Mouse (Mus musculus) heart, embryonic 10.5 days (tissue): ENCODE data around the gene Olfr223. TPM values are rescaled to one million over a fixed set of nuclear protein-coding genes. Genes with fewer than 3 reads are reported as not detected.

ENCODE experiments used
- polyA plus RNA-seq: library from polyadenylated mRNA; unstranded; fragments of >200 nt; fragmentation: Nextera tagmentation; extraction: Ambion mirVana; gene quantifications from 2 replicates; pipeline ENCODE4 v1.2.1, GENCODE M21; 2016

The Olfr223 gene
- polyA plus RNA-seq, 1 experiment from 2014 or later, result not detected

Other genes with a start within 250 kb of the Olfr223 start
- not detected in 2 replicates for gene Prss38, start 217.6 kb downstream of the Olfr223 start, polyA plus RNA-seq
- 14.5 and 15.3 TPM in 2 replicates for gene Jmjd4, start 143.2 kb downstream of the Olfr223 start, polyA plus RNA-seq
- 120 and 123 TPM in 2 replicates for gene Snap47, start 142.1 kb downstream of the Olfr223 start, polyA plus RNA-seq
- 5.2 and 5.9 TPM in 2 replicates for gene Zfp867, start 120.8 kb downstream of the Olfr223 start, polyA plus RNA-seq
- gene Zkscan17, start 66.5 kb downstream of the Olfr223 start, polyA plus RNA-seq, result 19.9 and 22.9 TPM in 2 replicates
- gene Nlrp3, start 51.7 kb downstream of the Olfr223 start, polyA plus RNA-seq, result 0.40 TPM in 1 of 2 replicates, not detected in the other
- not detected in 2 replicates for gene Olfr222, start 17.1 kb downstream of the Olfr223 start, polyA plus RNA-seq
- gene Mprip, start 68.0 kb upstream of the Olfr223 start, polyA plus RNA-seq, result 36.6 and 43.6 TPM in 2 replicates
- gene Pld6, start 194.4 kb upstream of the Olfr223 start, polyA plus RNA-seq, result 5.3 and 6.5 TPM in 2 replicates
- gene Flcn, start 216.7 kb upstream of the Olfr223 start, polyA plus RNA-seq, result 24.7 and 25.0 TPM in 2 replicates
- gene Nt5m, start 246.2 kb upstream of the Olfr223 start, polyA plus RNA-seq, result 39.4 and 39.9 TPM in 2 replicates
- 192 and 210 TPM in 2 replicates for gene Cops3, start 246.5 kb upstream of the Olfr223 start, polyA plus RNA-seq